Mouse (Mus musculus): Measurements from ENCODE around the gene Scamp2. TPM values are rescaled to one million over a fixed set of nuclear protein-coding genes. Genes with fewer than 3 reads are reported as not detected.

Scamp2 gene
- total RNA-seq, 1 experiment, result 51.7 TPM

- TF ChIP-seq ZC3H11A (IDR thresholded peaks at IDR 0.05; ENCODE audit: borderline replicate concordance, low read depth, low read length), result no peak
- no peak for TF ChIP-seq CHD2 (IDR thresholded peaks at IDR 0.05; ENCODE audit: low read depth, low read length)
- no peak for TF ChIP-seq ZNF384 (IDR thresholded peaks at IDR 0.05; ENCODE audit: low read depth, low read length)
- no peak for TF ChIP-seq MAFK (IDR thresholded peaks at IDR 0.05; ENCODE audit: insufficient read depth, low read depth, low read length)
- TF ChIP-seq HCFC1 (IDR thresholded peaks at IDR 0.05; ENCODE audit: borderline replicate concordance, insufficient read depth, low read length), result no peak
- Histone ChIP-seq H3K9me3 (ENCODE audit: control insufficient read depth, insufficient read depth, low read depth, low read length) (no peaks in the 10 kb centered on the region), H3K4me3 (ENCODE audit: insufficient read depth in 1 of 2, low read depth in 1 of 2, low read length in 2 of 2, poor library complexity in 1 of 2, severe bottlenecking in 1 of 2) (no peak overlapping the region), H3K27ac (ENCODE audit: insufficient read depth, low read depth, low read length, poor library complexity, severe bottlenecking) (no peak overlapping the region), H3K4me1 (ENCODE audit: control insufficient read depth in 2 of 2, insufficient read depth in 2 of 2, low read length in 2 of 2, poor library complexity in 1 of 2) (peaks cover 0 to 5% of the 10 kb centered on the region in 2 experiments; a peak in 1 of 4 replicates), H3K9ac (ENCODE audit: insufficient read depth, low read depth, low read length, poor library complexity, severe bottlenecking) (no peak overlapping the region), H3K36me3 (ENCODE audit: control insufficient read depth, insufficient read depth, low read length, poor library complexity, severe bottlenecking) (peaks cover 25% of the 10 kb centered on the region; the same call in 1 of the 2 replicates)
- no peak for DNase-seq (ENCODE audit: low read depth, low spot score)
- in situ Hi-C loops (cut with MboI; ENCODE audit: low sequenced_read_pairs in 2 of 2, unreplicated experiment in 2 of 2), result no loop called here
Observed at GRCm38 (mm10) chr9:57633481-57634024, 72.8 kb downstream of the Scamp2 start.

GRCm38 (mm10) chr9:57637272-57637671, 76.5 kb downstream of the Scamp2 start:
- H3K4me1 ChIP-seq (ENCODE audit: control insufficient read depth in 2 of 2, insufficient read depth in 2 of 2, low read length in 2 of 2, poor library complexity in 1 of 2), result peaks cover 0 to 10% of the 10 kb centered on the region in 2 experiments; a peak in 1 of 4 replicates
- H3K27ac ChIP-seq (ENCODE audit: insufficient read depth, low read depth, low read length, poor library complexity, severe bottlenecking), result no peak overlapping the region
- no peaks in the 10 kb centered on the region; the same call in 1 of the 2 replicates for H3K36me3 ChIP-seq (ENCODE audit: control insufficient read depth, insufficient read depth, low read length, poor library complexity, severe bottlenecking)
- no peak overlapping the region for H3K9ac ChIP-seq (ENCODE audit: insufficient read depth, low read depth, low read length, poor library complexity, severe bottlenecking)
- no peaks in the 10 kb centered on the region for H3K9me3 ChIP-seq (ENCODE audit: control insufficient read depth, insufficient read depth, low read depth, low read length)
- TF ChIP-seq CHD2 (IDR thresholded peaks at IDR 0.05; ENCODE audit: low read depth, low read length), result no peak
- no peak for TF ChIP-seq HCFC1 (IDR thresholded peaks at IDR 0.05; ENCODE audit: borderline replicate concordance, insufficient read depth, low read length)
- TF ChIP-seq ZC3H11A (IDR thresholded peaks at IDR 0.05; ENCODE audit: borderline replicate concordance, low read depth, low read length), result no peak
- no peak for TF ChIP-seq ZNF384 (IDR thresholded peaks at IDR 0.05; ENCODE audit: low read depth, low read length)
- no peak for TF ChIP-seq MAFK (IDR thresholded peaks at IDR 0.05; ENCODE audit: insufficient read depth, low read depth, low read length)
- no peak for DNase-seq (ENCODE audit: low read depth, low spot score)
- no peak overlapping the region for H3K4me3 ChIP-seq (ENCODE audit: insufficient read depth in 1 of 2, low read depth in 1 of 2, low read length in 2 of 2, poor library complexity in 1 of 2, severe bottlenecking in 1 of 2)
- in situ Hi-C loops (cut with MboI; ENCODE audit: low sequenced_read_pairs in 2 of 2, unreplicated experiment in 2 of 2), result no loop called here

- H3K36me3 ChIP-seq (ENCODE audit: control insufficient read depth, insufficient read depth, low read length, poor library complexity, severe bottlenecking), result no peaks in the 10 kb centered on the region; the same call in 1 of the 2 replicates
- no peak overlapping the region for H3K4me3 ChIP-seq (ENCODE audit: insufficient read depth in 1 of 2, low read depth in 1 of 2, low read length in 2 of 2, poor library complexity in 1 of 2, severe bottlenecking in 1 of 2)
- H3K27ac ChIP-seq (ENCODE audit: insufficient read depth, low read depth, low read length, poor library complexity, severe bottlenecking), result no peak overlapping the region
- in situ Hi-C loops (cut with MboI; ENCODE audit: low sequenced_read_pairs in 2 of 2, unreplicated experiment in 2 of 2), result no loop called here
- H3K9me3 ChIP-seq (ENCODE audit: control insufficient read depth, insufficient read depth, low read depth, low read length), result no peaks in the 10 kb centered on the region
- H3K4me1 ChIP-seq (ENCODE audit: control insufficient read depth in 2 of 2, insufficient read depth in 2 of 2, low read length in 2 of 2, poor library complexity in 1 of 2), result peaks cover 0 to 13% of the 10 kb centered on the region in 2 experiments; a peak in 2 of 4 replicates
- H3K9ac ChIP-seq (ENCODE audit: insufficient read depth, low read depth, low read length, poor library complexity, severe bottlenecking), result no peak overlapping the region
- no peak for DNase-seq (ENCODE audit: low read depth, low spot score)
- TF ChIP-seq HCFC1 (IDR thresholded peaks at IDR 0.05; ENCODE audit: borderline replicate concordance, insufficient read depth, low read length) (no peak), MAFK (IDR thresholded peaks at IDR 0.05; ENCODE audit: insufficient read depth, low read depth, low read length) (no peak), CHD2 (IDR thresholded peaks at IDR 0.05; ENCODE audit: low read depth, low read length) (no peak), ZNF384 (IDR thresholded peaks at IDR 0.05; ENCODE audit: low read depth, low read length) (no peak), ZC3H11A (IDR thresholded peaks at IDR 0.05; ENCODE audit: borderline replicate concordance, low read depth, low read length) (no peak)
Observed at GRCm38 (mm10) chr9:57637741-57638322, 77.1 kb downstream of the Scamp2 start.

Other genes with a start within 250 kb of the Scamp2 start
- gene Ppcdc, start 120.8 kb upstream of the Scamp2 start, total RNA-seq (2012; rRNA removed), result 41.7 and 48.5 TPM in 2 replicates
- 50.4 and 67.3 TPM in 2 replicates for gene Scamp5, start 92.9 kb upstream of the Scamp2 start, total RNA-seq (2012; rRNA removed)
- 40.9 and 48.7 TPM in 2 replicates for gene Rpp25, start 56.9 kb upstream of the Scamp2 start, total RNA-seq (2012; rRNA removed)
- 390 TPM in 2 replicates for gene Cox5a, start 39.7 kb upstream of the Scamp2 start, total RNA-seq (2012; rRNA removed)
- gene Fam219b, start 23.4 kb upstream of the Scamp2 start, total RNA-seq (2012; rRNA removed), result 10.2 and 10.8 TPM in 2 replicates
- 42.3 and 45.2 TPM in 2 replicates for gene Mpi, start 8.2 kb upstream of the Scamp2 start, total RNA-seq (2012; rRNA removed)
- gene Ulk3, start 28.5 kb downstream of the Scamp2 start, total RNA-seq (2012; rRNA removed), result 7.3 and 16.5 TPM in 2 replicates
- not detected in 2 replicates for gene Cplx3, start 45.3 kb downstream of the Scamp2 start, total RNA-seq (2012; rRNA removed)
- 0.22 TPM in 1 of 2 replicates, not detected in the other for gene Lman1l, start 59.8 kb downstream of the Scamp2 start, total RNA-seq (2012; rRNA removed)
- gene Csk, start 92.7 kb downstream of the Scamp2 start, total RNA-seq (2012; rRNA removed), result 27.1 and 32.2 TPM in 2 replicates
- 0.67 and 0.69 TPM in 2 replicates for gene Cyp1a2, start 122.8 kb downstream of the Scamp2 start, total RNA-seq (2012; rRNA removed)
- gene Cyp1a1, start 127.0 kb downstream of the Scamp2 start, total RNA-seq (2012; rRNA removed), result 0.74 and 1.0 TPM in 2 replicates
- gene Edc3, start 147.6 kb downstream of the Scamp2 start, total RNA-seq (2012; rRNA removed), result 10.2 TPM in 2 replicates
- 38.3 and 41.5 TPM in 2 replicates for gene Clk3, start 204.9 kb downstream of the Scamp2 start, total RNA-seq (2012; rRNA removed)

All from ES-E14 (cell line).